Mouse (Mus musculus) lung, embryonic 15.5 days (tissue): Measurements from ENCODE around the gene Robo1. TPM values are rescaled to one million over a fixed set of nuclear protein-coding genes. Genes with fewer than 3 reads are reported as not detected.
A peak's percentile ranks its signal among the peaks of the same experiment; 100 is the strongest.

Experiments used
- ATAC-seq: fragments of 200-750 bp; cut with Nextera tagmentation; 2 replicates; pipeline ENCODE4 v1.8.0; 2017; ENCODE audit warnings: moderate number of reproducible peaks, borderline replicate concordance; ENCODE audit not compliant: low FRiP score, low TSS enrichment; ENCODE audit errors: extremely low read depth
- H3K27ac ChIP-seq: fragments of 300-500 bp; sonication (generic); 2 replicates; pipeline ENCODE4 v1.5.1; 2015; ENCODE audit warnings: moderate library complexity, mild to moderate bottlenecking, inconsistent platforms
- H3K27me3 ChIP-seq: fragments of 300-500 bp; sonication (generic); 2 replicates; pipeline ENCODE4 v1.6.1; 2015; ENCODE audit warnings: inconsistent platforms
- H3K36me3 ChIP-seq: fragments of 300-500 bp; sonication (generic); 2 replicates; pipeline ENCODE4 v1.6.1; 2015; ENCODE audit warnings: inconsistent platforms
- H3K4me1 ChIP-seq: fragments of 300-500 bp; sonication (generic); 2 replicates; pipeline ENCODE4 v1.6.1; 2015; ENCODE audit warnings: inconsistent platforms
- H3K4me2 ChIP-seq: fragments of 300-500 bp; sonication (generic); 2 replicates; pipeline ENCODE4 v1.6.1; 2015; ENCODE audit warnings: inconsistent platforms, mild to moderate bottlenecking, moderate library complexity
- H3K4me3 ChIP-seq: fragments of 300-500 bp; sonication (generic); 2 replicates; pipeline ENCODE4 v1.5.1; 2015; ENCODE audit warnings: mild to moderate bottlenecking, inconsistent platforms
- H3K9ac ChIP-seq: fragments of 300-500 bp; sonication (generic); 2 replicates; pipeline ENCODE4 v1.6.1; 2015; ENCODE audit warnings: inconsistent platforms
- H3K9me3 ChIP-seq: fragments of 300-500 bp; sonication (generic); 2 replicates; pipeline ENCODE4 v1.6.1; 2016; ENCODE audit warnings: inconsistent platforms
- WGBS: fragments of 180-500 bp; shearing (Covaris S2); methylation state at CpG from one replicate; pipeline ENCODE4 v1.1.7; 2015; 5-methylcytosine and 5-hydroxymethylcytosine counted together
- polyA plus RNA-seq: library from polyadenylated mRNA; unstranded; fragments of >200 nt; fragmentation: Nextera tagmentation; extraction: Ambion mirVana; gene quantifications from 2 replicates; pipeline ENCODE4 v1.2.1, GENCODE M21; 2015

The Robo1 gene
- polyA plus RNA-seq, 1 experiment from 2014 or later, result 32.0 TPM

DNA sequence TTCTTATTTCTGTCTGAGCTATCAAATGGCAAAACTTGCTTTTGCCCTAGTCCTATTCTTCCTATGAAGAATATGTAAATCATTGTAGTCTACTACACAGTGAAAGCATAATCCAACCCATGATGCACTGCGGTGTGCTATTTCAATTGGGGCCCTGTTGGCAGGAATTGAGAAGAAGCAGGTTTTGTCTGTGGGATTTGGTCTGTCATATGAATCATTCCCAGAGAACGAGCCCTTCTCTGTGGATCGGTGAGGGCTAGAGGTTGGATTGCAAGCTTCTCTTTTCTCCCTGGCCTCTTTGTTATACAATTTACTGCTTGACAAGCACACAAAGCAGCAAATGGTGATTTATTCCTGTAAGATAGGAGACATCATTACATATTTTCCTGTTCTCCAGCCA, 85.4 kb downstream of the Robo1 start:
- no peak for ATAC-seq

DNA sequence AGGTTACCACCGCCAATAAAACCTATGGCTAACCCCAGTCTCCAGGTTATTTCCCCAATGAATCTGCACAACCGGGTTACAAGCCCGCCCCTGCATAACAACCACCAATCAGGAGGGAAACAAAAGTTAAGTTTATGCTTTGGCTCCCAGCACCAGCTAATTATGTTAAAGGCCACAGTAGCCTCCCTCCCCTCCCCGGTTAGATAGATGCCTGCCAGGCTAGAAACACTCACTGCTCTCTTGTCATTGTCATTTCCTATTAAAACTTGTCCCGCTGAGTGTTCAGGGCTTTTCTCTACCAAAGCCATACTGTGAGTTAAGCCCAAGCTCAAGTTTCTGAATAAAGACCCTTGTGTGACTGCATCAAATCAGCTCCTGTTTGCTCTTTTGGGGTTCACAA, 90.7 kb downstream of the Robo1 start:
- ATAC-seq, result no peak
- Histone ChIP-seq H3K36me3 (no peaks in the 10 kb centered on the region), H3K9ac (no peak overlapping the region), H3K27ac (no peak overlapping the region), H3K27me3 (no peaks in the 10 kb centered on the region), H3K4me3 (no peak overlapping the region), H3K4me1 (peaks cover 2% of the 10 kb centered on the region; the same call in 1 of the 2 replicates), H3K9me3 (no peaks in the 10 kb centered on the region), H3K4me2 (no peak overlapping the region)
- 62% methylated on average over 5 of the region's 5 CpGs for WGBS

More for the DNA sequence above, 85.4 kb downstream of the Robo1 start:
- Histone ChIP-seq H3K27ac (no peak overlapping the region), H3K4me3 (no peak overlapping the region), H3K4me2 (no peak overlapping the region), H3K4me1 (no peaks in the 10 kb centered on the region), H3K36me3 (no peaks in the 10 kb centered on the region), H3K9ac (no peak overlapping the region), H3K27me3 (no peaks in the 10 kb centered on the region), H3K9me3 (no peaks in the 10 kb centered on the region)
- 83% methylated on average over 3 of the region's 3 CpGs for WGBS

DNA sequence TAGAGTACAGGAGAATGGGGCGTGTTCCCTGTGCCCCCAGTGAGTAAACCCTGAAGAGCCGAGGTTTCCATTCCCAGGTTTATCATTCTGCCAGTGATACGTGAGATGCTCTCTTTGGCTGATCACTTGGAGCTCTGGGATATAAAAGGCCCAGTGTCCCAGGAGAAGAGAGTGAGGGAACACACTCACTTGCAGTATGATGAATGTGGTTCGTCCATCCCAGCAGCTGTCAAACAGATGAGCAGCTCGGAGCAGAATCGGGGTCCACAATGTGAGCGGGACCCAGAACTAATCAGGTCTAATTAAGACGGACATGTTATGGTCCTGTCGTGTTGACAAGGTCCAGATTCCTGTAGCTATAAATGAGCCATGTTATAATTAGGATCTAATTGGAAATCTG, 94.3 kb downstream of the Robo1 start:
- 43% methylated on average over 9 of the region's 9 CpGs for WGBS
- Histone ChIP-seq H3K27ac (no peak overlapping the region), H3K9me3 (no peaks in the 10 kb centered on the region), H3K4me3 (no peak overlapping the region), H3K27me3 (no peaks in the 10 kb centered on the region), H3K4me1 (peaks cover 2% of the 10 kb centered on the region; the same call in 1 of the 2 replicates), H3K9ac (no peak overlapping the region), H3K36me3 (no peaks in the 10 kb centered on the region), H3K4me2 (no peak overlapping the region)
- no peak for ATAC-seq

DNA sequence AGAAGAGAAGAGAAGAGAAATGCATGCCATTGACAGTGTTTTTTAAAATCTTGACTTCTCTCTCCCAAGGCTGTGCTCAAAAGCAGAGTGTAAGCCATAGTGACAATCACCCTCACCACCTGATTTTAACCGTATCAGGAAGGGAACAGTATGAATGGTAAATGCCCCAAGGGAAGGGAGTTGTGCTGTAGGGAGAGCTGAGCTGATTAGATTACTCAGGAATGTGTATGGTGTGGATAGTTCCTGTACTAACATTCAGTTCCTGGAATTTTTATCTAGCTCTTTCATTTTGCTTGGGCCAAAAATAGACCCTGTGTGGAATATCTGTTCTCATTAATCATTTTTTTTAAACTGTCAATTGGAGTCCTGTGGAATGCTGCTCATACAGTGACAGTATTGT, 101.7 kb downstream of the Robo1 start:
- Histone ChIP-seq H3K9me3 (no peaks in the 10 kb centered on the region), H3K27me3 (no peaks in the 10 kb centered on the region), H3K4me3 (no peak overlapping the region), H3K36me3 (no peaks in the 10 kb centered on the region), H3K4me1 (0 out of 2 replicates have a peak, but pooled peaks cover 4% of the 10 kb centered on the region), H3K27ac (no peak overlapping the region), H3K4me2 (no peak overlapping the region), H3K9ac (no peak overlapping the region)
- 23% methylated on average over 1 of the region's 1 CpGs for WGBS
- ATAC-seq, result 0 out of 2 replicates have a peak, but pooled peaks have one; percentile 23

DNA sequence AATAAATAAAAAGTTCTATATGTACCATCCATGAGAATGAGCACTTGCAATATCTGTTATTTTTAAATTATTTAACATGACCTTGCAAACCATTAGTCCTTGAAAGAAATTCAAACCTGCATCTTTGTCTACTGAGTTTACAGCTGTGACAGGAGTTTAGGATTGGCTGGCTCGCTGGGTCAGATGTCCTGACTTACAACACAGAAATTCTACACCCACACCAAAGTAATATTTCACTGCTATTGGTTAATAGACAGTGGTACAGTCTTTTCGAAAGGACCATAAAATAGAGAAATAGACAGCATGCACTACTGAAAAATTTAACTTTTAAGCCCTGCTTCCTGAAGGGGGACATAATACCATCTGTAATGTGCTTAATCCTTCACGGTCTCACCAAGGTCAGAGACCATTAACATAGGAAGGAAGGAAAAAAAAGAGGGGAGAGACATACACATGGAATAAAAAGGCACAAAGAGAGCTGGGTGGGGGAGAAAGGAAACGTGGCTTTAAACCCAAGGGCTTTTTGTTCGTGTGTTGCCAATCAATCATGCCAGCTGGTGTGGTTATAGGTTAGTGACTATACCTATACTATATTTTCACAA, 103.7 kb downstream of the Robo1 start:
- Histone ChIP-seq H3K27ac (no peak overlapping the region), H3K36me3 (no peaks in the 10 kb centered on the region), H3K27me3 (no peaks in the 10 kb centered on the region), H3K9ac (no peak overlapping the region), H3K9me3 (no peaks in the 10 kb centered on the region), H3K4me2 (no peak overlapping the region), H3K4me3 (no peak overlapping the region), H3K4me1 (0 out of 2 replicates have a peak, but pooled peaks cover 4% of the 10 kb centered on the region)
- WGBS, result 45% methylated on average over 5 of the region's 5 CpGs
- no peak for ATAC-seq

DNA sequence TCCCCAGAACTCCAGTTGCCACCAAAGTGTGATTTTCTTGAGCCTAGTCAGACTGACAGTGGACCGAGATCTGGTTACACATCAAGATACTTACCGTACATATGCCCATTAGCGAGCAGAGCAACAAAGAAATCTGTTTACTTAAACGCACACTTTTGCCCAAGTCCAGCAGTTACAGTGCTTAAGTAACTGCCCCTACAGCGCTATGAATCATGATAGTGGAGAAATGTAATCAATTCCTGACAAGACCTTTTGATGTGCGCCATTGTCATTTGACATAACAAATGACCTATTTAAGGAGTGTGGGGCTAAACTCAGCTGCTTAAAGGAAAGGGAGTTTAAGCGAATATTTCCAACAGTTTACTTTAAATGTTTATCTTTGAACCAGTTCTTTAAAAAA, 104.8 kb downstream of the Robo1 start:
- no peaks in the 10 kb centered on the region for H3K9me3 ChIP-seq
- H3K9ac ChIP-seq, result no peak overlapping the region
- no peak for ATAC-seq
- 0 out of 2 replicates have a peak, but pooled peaks cover 4% of the 10 kb centered on the region for H3K4me1 ChIP-seq
- H3K4me2 ChIP-seq, result no peak overlapping the region
- WGBS, result 7% methylated on average over 7 of the region's 7 CpGs
- H3K36me3 ChIP-seq, result no peaks in the 10 kb centered on the region
- no peak overlapping the region for H3K27ac ChIP-seq
- H3K4me3 ChIP-seq, result no peak overlapping the region
- H3K27me3 ChIP-seq, result no peaks in the 10 kb centered on the region

DNA sequence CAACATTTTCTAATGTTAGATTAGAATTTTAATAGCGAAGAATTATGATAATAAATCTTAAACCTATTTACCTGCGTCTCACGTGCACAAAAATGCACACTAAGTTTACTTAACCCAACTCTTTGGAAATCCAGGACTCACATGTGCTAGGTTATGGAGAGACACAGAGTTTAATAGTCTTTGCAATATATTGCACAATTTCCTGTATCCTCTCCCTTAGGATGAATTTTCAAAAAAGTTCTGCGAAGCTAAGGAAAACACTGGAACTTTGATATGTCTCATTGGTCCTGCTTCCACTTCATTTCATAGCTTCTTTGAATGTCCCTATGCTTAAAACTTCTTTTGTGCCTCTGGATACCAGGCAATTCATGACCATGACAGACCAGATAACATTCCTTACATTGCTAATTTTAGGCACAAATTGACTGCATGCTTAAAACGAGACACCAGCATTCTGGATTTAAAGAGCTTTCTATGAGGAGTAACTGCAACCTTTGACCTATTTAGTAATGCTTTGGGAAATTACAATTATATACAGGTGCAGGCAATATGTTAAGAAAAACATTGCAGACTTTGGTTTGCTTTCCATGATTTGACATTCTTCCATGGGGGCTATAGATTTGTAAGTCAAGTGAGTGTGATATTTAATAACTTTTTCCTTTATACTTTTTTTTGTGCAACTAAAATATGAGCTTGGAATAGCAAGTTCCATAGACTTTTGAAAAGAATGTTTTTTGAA, 111.4 kb downstream of the Robo1 start:
- H3K9me3 ChIP-seq, result no peaks in the 10 kb centered on the region
- no peak overlapping the region for H3K27ac ChIP-seq
- no peaks in the 10 kb centered on the region for H3K36me3 ChIP-seq
- H3K27me3 ChIP-seq, result no peaks in the 10 kb centered on the region
- no peak for ATAC-seq
- no peak overlapping the region for H3K9ac ChIP-seq
- H3K4me3 ChIP-seq, result no peak overlapping the region
- no peaks in the 10 kb centered on the region for H3K4me1 ChIP-seq
- H3K4me2 ChIP-seq, result no peak overlapping the region
- WGBS, result 68% methylated on average over 5 of the region's 5 CpGs

DNA sequence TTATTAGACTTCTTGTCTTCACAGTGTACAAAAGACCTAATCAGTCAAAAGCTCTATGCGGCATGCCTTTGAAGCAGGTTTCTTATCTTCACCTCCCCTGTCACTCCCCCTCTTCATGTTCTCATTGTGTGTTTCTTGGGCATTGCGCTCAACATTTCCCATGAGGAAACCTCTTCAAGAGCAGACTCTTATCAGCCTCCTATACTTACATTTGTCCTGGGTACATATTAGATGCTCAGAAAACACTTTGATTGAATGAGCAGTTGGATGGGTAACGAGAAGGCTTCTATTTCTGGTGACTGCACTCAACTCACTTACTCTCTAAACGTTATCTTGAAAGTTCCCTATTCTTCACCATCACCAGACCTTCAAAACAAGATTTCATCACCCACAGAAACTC, 114.3 kb downstream of the Robo1 start:
- 31% methylated on average over 4 of the region's 4 CpGs for WGBS
- no peaks in the 10 kb centered on the region for H3K27me3 ChIP-seq
- no peaks in the 10 kb centered on the region for H3K4me1 ChIP-seq
- no peak overlapping the region for H3K4me2 ChIP-seq
- H3K36me3 ChIP-seq, result no peaks in the 10 kb centered on the region
- no peak for ATAC-seq
- H3K27ac ChIP-seq, result no peak overlapping the region
- H3K9me3 ChIP-seq, result no peaks in the 10 kb centered on the region
- no peak overlapping the region for H3K9ac ChIP-seq
- H3K4me3 ChIP-seq, result no peak overlapping the region

DNA sequence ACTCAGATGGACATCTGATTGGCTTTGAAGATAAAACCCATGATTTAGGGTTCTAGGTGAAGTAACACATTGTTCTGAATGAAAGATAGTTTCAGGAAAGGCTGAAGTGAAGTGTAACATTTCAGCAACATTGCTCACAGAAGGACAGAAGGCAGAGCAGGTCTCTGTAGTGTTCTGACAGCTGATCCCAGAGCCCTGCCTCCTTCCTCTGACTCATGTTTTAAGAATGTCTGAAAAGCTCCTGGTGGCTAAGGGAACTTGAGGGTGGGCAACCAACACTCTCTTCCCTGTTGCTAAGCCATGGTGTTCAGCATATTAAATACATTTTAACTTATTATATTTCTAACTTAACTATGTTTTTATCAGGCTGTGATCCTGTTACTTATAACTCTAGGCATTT, 126.3 kb downstream of the Robo1 start:
- Histone ChIP-seq H3K4me1 (no peaks in the 10 kb centered on the region), H3K9ac (no peak overlapping the region), H3K4me2 (no peak overlapping the region), H3K36me3 (no peaks in the 10 kb centered on the region), H3K27me3 (no peaks in the 10 kb centered on the region), H3K27ac (no peak overlapping the region), H3K9me3 (no peaks in the 10 kb centered on the region), H3K4me3 (no peak overlapping the region)
- ATAC-seq, result no peak

DNA sequence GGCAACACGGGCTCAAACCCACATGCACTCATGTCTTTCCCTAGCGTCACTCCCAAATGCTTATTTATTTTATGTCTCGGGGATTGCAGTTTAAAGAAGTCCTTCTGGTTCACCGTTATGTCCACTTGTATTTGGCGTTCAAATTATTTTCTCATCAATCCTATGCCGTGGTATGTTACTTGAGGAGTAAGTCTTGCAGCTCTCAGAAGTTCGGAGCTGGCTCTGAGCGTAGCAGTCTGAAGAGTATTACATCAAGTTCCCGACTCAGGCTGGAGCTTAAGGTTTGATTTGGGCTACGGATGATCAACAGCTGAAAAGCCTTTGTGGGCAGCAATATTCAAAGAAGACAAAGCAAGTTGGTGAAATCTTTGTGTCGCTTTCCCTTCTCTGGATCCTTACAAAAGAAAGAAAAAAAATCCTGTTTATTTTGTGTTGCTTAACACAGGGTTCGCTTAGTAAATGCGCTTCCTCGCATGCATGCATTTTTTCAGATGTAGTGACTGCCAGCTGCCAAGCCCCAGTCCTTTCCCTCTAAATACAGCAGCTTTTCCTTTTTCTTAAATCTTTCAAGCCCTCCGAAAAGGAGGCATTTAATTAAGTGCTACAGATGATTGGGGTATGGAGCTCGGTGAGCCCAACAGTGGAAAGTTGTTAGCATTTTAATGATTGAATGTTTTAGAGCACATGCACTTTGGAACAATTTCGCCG, 136.5 kb downstream of the Robo1 start:
- H3K4me2 ChIP-seq, result peak overlapping the region; percentile 45

DNA sequence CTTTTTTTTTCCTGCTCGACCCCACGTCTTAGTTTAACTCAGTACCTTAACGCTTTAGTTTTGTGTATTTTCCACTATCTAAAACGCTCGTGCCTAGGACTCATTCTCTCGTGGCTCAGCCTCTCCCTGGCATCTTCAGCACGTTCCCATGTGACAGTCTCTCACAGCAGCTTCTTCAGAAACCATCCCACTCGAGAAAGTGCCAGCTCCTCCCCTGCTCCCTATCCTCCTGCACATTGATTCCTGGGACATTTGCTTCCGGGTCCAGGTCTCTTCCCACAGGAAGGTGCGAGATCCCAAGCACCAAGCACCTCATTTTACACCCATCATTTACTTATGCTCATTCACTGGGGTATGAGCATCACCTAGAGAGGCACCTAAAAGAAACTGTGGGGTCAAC, 150.0 kb downstream of the Robo1 start:
- no peaks in the 10 kb centered on the region for H3K36me3 ChIP-seq
- no peak overlapping the region for H3K9ac ChIP-seq
- H3K4me2 ChIP-seq, result no peak overlapping the region
- no peak overlapping the region for H3K4me3 ChIP-seq
- no peak for ATAC-seq
- no peak overlapping the region for H3K27ac ChIP-seq
- no peaks in the 10 kb centered on the region for H3K9me3 ChIP-seq
- no peaks in the 10 kb centered on the region for H3K27me3 ChIP-seq
- 39% methylated on average over 10 of the region's 10 CpGs for WGBS
- no peaks in the 10 kb centered on the region for H3K4me1 ChIP-seq

More for the DNA sequence above, 136.5 kb downstream of the Robo1 start:
- 35% methylated on average over 18 of the region's 18 CpGs for WGBS
- Histone ChIP-seq H3K4me1 (no peaks in the 10 kb centered on the region), H3K9me3 (no peaks in the 10 kb centered on the region), H3K27ac (peak overlapping the region; percentile 67), H3K9ac (no peak overlapping the region), H3K36me3 (no peaks in the 10 kb centered on the region), H3K27me3 (no peaks in the 10 kb centered on the region), H3K4me3 (peak overlapping the region; percentile 17)
- peak; percentile 82; the same call in 1 of the 2 replicates for ATAC-seq

DNA sequence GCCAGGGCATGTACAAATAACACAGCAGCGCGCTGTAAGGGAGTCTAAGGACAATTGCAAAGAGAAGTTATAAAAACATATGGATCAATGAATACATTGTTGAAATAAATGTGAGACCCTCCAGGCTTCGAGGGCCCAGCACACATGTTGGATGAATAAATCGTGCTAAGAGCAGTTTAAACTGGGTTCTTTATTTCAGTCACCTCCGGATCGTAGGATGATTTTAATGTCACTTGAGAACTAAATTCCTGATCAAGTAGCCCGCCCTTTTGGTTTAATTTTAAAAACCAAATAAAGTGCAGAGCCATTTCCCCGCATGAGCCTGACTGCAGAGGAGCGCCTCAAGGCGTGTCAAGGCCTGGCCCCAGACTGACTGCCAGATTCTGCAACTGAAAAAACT, 150.5 kb downstream of the Robo1 start:
- no peaks in the 10 kb centered on the region for H3K27me3 ChIP-seq
- H3K4me2 ChIP-seq, result no peak overlapping the region
- no peaks in the 10 kb centered on the region for H3K9me3 ChIP-seq
- WGBS, result 53% methylated on average over 10 of the region's 10 CpGs
- ATAC-seq, result no peak
- no peak overlapping the region for H3K4me3 ChIP-seq
- no peaks in the 10 kb centered on the region for H3K36me3 ChIP-seq
- H3K4me1 ChIP-seq, result no peaks in the 10 kb centered on the region
- no peak overlapping the region for H3K9ac ChIP-seq
- no peak overlapping the region for H3K27ac ChIP-seq
